Mouse (Mus musculus) MEL (cell line): ENCODE results near the gene Cblc.

Source experiments
- CTCF ChIP-seq, 3 experiments: IDR thresholded peaks in 2 of 3; conservative IDR thresholded peaks in 1 of 3; 2 replicates each; pipeline ENCODE4 v1.5.1; 2011 to 2012; ENCODE audit warnings: low read length in 3 of 3, low read depth in 2 of 3, mild to moderate bottlenecking in 2 of 3, improper control_type of control experiment in 1 of 3, inconsistent platforms in 1 of 3, mixed read lengths in 1 of 3, moderate library complexity in 1 of 3; ENCODE audit not compliant: control insufficient read depth in 1 of 3, insufficient read depth in 1 of 3, poor library complexity in 1 of 3, severe bottlenecking in 1 of 3
- EP300 ChIP-seq, 2 experiments: IDR thresholded peaks; 2 replicates each; pipeline ENCODE4 v1.6.1; 2011; ENCODE audit warnings: improper control_type of control experiment in 2 of 2, low read length in 2 of 2, low read depth in 1 of 2, mild to moderate bottlenecking in 1 of 2
- GATA1 ChIP-seq: IDR thresholded peaks from 2 replicates; pipeline ENCODE4 v1.6.1; 2011; ENCODE audit warnings: low read depth, low read length, improper control_type of control experiment
- POLR2A ChIP-seq, 2 experiments: IDR thresholded peaks; 2 replicates each; pipeline ENCODE4 v1.6.1; 2011 to 2012; ENCODE audit warnings: low read length in 2 of 2, mild to moderate bottlenecking in 2 of 2, control low read depth in 1 of 2, improper control_type of control experiment in 1 of 2, low read depth in 1 of 2, moderate library complexity in 1 of 2; ENCODE audit not compliant: control insufficient read depth in 1 of 2, insufficient read depth in 1 of 2, poor library complexity in 1 of 2
- TAL1 ChIP-seq: IDR thresholded peaks from 2 replicates; pipeline ENCODE4 v1.6.1; 2012; ENCODE audit warnings: mild to moderate bottlenecking, inconsistent platforms, low read length, moderate library complexity, mixed read lengths
- USF1 ChIP-seq: IDR thresholded peaks from 2 replicates; pipeline ENCODE4 v1.6.1; 2014; ENCODE audit warnings: low read depth, mild to moderate bottlenecking, inconsistent platforms, low read length, improper control_type of control experiment, moderate library complexity

GRCm38 (mm10) chr7:19763829-19764477 is 32.7 kb downstream of the Cblc start:
- TF ChIP-seq EP300 (IDR thresholded peaks at IDR 0.05; ENCODE audit: low read depth in 1 of 2, low read length in 2 of 2) (no peak), CTCF (IDR thresholded peaks at IDR 0.05 in 2 of 3, conservative IDR thresholded peaks at IDR 0.05 in 1 of 3; ENCODE audit: control insufficient read depth in 1 of 3, insufficient read depth in 1 of 3, low read depth in 2 of 3, low read length in 3 of 3, poor library complexity in 1 of 3, severe bottlenecking in 1 of 3) (no peak), GATA1 (no peak), POLR2A (IDR thresholded peaks at IDR 0.05; ENCODE audit: control insufficient read depth in 1 of 2, insufficient read depth in 1 of 2, low read depth in 1 of 2, low read length in 2 of 2, poor library complexity in 1 of 2) (no peak), TAL1 (no peak), USF1 (no peak)
